Mouse (Mus musculus) heart, adult 2 months (tissue): ENCODE measurements around the gene Gabbr2.

Source experiments
- CTCF ChIP-seq: fragments of 200-600 bp; IDR thresholded peaks from 2 replicates; pipeline ENCODE4 v1.8.1; 2022; ENCODE audit warnings: antibody characterized with exemption, mild to moderate bottlenecking, moderate library complexity
- EP300 ChIP-seq: fragments of 200-500 bp; IDR thresholded peaks from 2 replicates; pipeline ENCODE4 v1.6.1; 2011; ENCODE audit warnings: low read depth, low read length, control low read depth; ENCODE audit not compliant: insufficient read depth
- POLR2A ChIP-seq: fragments of 200-500 bp; IDR thresholded peaks from 2 replicates; pipeline ENCODE4 v1.6.1; 2011; ENCODE audit warnings: mild to moderate bottlenecking, low read depth, low read length, control low read depth; ENCODE audit not compliant: insufficient read depth

GRCm38 (mm10) chr4:46684160-46684559, 307.5 kb downstream of the Gabbr2 start:
- TF ChIP-seq CTCF (no peak), EP300 (no peak), POLR2A (no peak)
